Mouse (Mus musculus): ENCODE measurements at regions not wholly inside any gene's neighbourhood (a gene's known extent, or its start where the extent isn't known, plus 50 kb on each side); places are given as distances from the start of the nearest gene placed in this dataset.

DNA sequence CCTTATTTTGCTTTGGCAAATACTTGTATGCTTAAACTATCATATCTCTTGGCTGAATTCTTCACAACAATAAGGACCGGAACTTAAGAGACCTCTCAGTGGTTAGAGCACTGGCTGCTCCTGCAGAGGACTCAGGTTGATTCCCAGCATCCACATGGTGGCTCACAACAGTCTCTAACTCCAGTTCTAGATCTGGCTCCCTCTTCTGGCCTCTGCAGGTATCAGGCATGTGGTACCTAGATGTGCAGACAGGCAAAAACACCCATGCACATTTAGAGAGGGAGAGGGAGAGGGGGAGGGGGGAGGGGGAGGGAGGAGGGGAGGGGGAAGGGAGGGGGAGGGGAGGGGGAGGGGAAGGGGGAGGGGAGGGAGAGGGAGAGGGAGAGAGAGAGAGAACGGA is 80.0 kb upstream of the Sfswap start:
- no peaks in the 10 kb centered on the region for H3K27me3 ChIP-seq (ENCODE audit: insufficient read depth, low read length)
- no peaks in the 10 kb centered on the region for H3K4me1 ChIP-seq (ENCODE audit: insufficient read depth, low read depth, low read length)
- DNase-seq (ENCODE audit: low spot score) (no peak), ATAC-seq (ENCODE audit: extremely low read depth, insufficient number of reproducible peaks, low FRiP score, poor library complexity, severe bottlenecking) (no peak)
- H3K36me3 ChIP-seq (replicated peaks): no peaks in the 10 kb centered on the region
- TF ChIP-seq POLR2AphosphoS5 (IDR thresholded peaks at IDR 0.05; ENCODE audit: insufficient replicate concordance, low read depth, low read length) (no peak), TAL1 (conservative IDR thresholded peaks at IDR 0.05; ENCODE audit: low read depth, low read length) (no peak), GATA1 (IDR thresholded peaks at IDR 0.05; ENCODE audit: borderline replicate concordance, low read length) (no peak), CTCF (IDR thresholded peaks at IDR 0.05; ENCODE audit: low read depth, low read length) (no peak), GATA2 (IDR thresholded peaks at IDR 0.05; ENCODE audit: borderline replicate concordance, low read depth, low read length) (no peak)
- H3K4me3 ChIP-seq (ENCODE audit: low read depth, low read length): no peak overlapping the region
- peaks cover 53% of the 10 kb centered on the region for H3K9me3 ChIP-seq (replicated peaks)

GRCm38 (mm10) chr5:129429897-129430296 is 71.1 kb upstream of the Sfswap start:
- Histone ChIP-seq H3K9me3 (replicated peaks) (peaks cover 46% of the 10 kb centered on the region), H3K36me3 (replicated peaks) (no peaks in the 10 kb centered on the region), H3K4me1 (ENCODE audit: insufficient read depth, low read depth, low read length) (no peaks in the 10 kb centered on the region), H3K27me3 (ENCODE audit: insufficient read depth, low read length) (no peaks in the 10 kb centered on the region), H3K4me3 (ENCODE audit: low read depth, low read length) (no peak overlapping the region)
- no peak for TF ChIP-seq TAL1 (conservative IDR thresholded peaks at IDR 0.05; ENCODE audit: low read depth, low read length)
- TF ChIP-seq GATA2 (IDR thresholded peaks at IDR 0.05; ENCODE audit: borderline replicate concordance, low read depth, low read length): no peak
- DNase-seq (ENCODE audit: low spot score) (no peak), ATAC-seq (ENCODE audit: extremely low read depth, insufficient number of reproducible peaks, low FRiP score, poor library complexity, severe bottlenecking) (no peak)

GRCm38 (mm10) chr5:129430330-129430729 is 70.7 kb upstream of the Sfswap start:
- H3K9me3 ChIP-seq (replicated peaks): peaks cover 41% of the 10 kb centered on the region
- no peak for ATAC-seq (ENCODE audit: extremely low read depth, insufficient number of reproducible peaks, low FRiP score, poor library complexity, severe bottlenecking)
- H3K36me3 ChIP-seq (replicated peaks): no peaks in the 10 kb centered on the region
- no peaks in the 10 kb centered on the region for H3K27me3 ChIP-seq (ENCODE audit: insufficient read depth, low read length)
- H3K4me3 ChIP-seq (ENCODE audit: low read depth, low read length): no peak overlapping the region
- DNase-seq (ENCODE audit: low spot score): no peak
- TF ChIP-seq TAL1 (conservative IDR thresholded peaks at IDR 0.05; ENCODE audit: low read depth, low read length) (no peak), GATA2 (IDR thresholded peaks at IDR 0.05; ENCODE audit: borderline replicate concordance, low read depth, low read length) (no peak), CTCF (IDR thresholded peaks at IDR 0.05; ENCODE audit: low read depth, low read length) (no peak), POLR2AphosphoS5 (IDR thresholded peaks at IDR 0.05; ENCODE audit: insufficient replicate concordance, low read depth, low read length) (no peak), GATA1 (IDR thresholded peaks at IDR 0.05; ENCODE audit: borderline replicate concordance, low read length) (no peak)
- H3K4me1 ChIP-seq (ENCODE audit: insufficient read depth, low read depth, low read length): no peaks in the 10 kb centered on the region

GRCm38 (mm10) chr5:129449931-129450573 is 51.0 kb upstream of the Sfswap start:
- TF ChIP-seq GATA1 (IDR thresholded peaks at IDR 0.05; ENCODE audit: borderline replicate concordance, low read length) (no peak), POLR2AphosphoS5 (IDR thresholded peaks at IDR 0.05; ENCODE audit: insufficient replicate concordance, low read depth, low read length) (no peak), TAL1 (conservative IDR thresholded peaks at IDR 0.05; ENCODE audit: low read depth, low read length) (no peak), GATA2 (IDR thresholded peaks at IDR 0.05; ENCODE audit: borderline replicate concordance, low read depth, low read length) (no peak), CTCF (IDR thresholded peaks at IDR 0.05; ENCODE audit: low read depth, low read length) (no peak)

More at GRCm38 (mm10) chr5:129449931-129450573, 51.0 kb upstream of the Sfswap start:
- no peaks in the 10 kb centered on the region for H3K4me1 ChIP-seq (ENCODE audit: insufficient read depth, low read depth, low read length)
- no peaks in the 10 kb centered on the region; the same call in 1 of the 2 replicates for H3K27me3 ChIP-seq (ENCODE audit: insufficient read depth, low read length)
- peaks cover 36% of the 10 kb centered on the region for H3K9me3 ChIP-seq (replicated peaks)
- H3K4me3 ChIP-seq (ENCODE audit: low read depth, low read length): no peak overlapping the region
- DNase-seq (ENCODE audit: low spot score) (no peak), ATAC-seq (ENCODE audit: extremely low read depth, insufficient number of reproducible peaks, low FRiP score, poor library complexity, severe bottlenecking) (no peak)
- no peaks in the 10 kb centered on the region for H3K36me3 ChIP-seq (replicated peaks)
